Mouse (Mus musculus) spleen, embryonic (tissue): Measurements from ENCODE around the gene Kat2b.

Source experiments
- CTCF ChIA-PET: fragments of 350-600 bp; sonication (Branson Sonifier 250); formaldehyde crosslinking; loops from one replicate; lab custom pipeline; 2022; lab: Charles Lee

The Kat2b gene

GRCm38 (mm10) chr17:53566161-53566918, at the start of gene Kat2b:
Gene Kat2b (plus strand): TSS chr17:53566861.
- CTCF ChIA-PET, result interaction anchor here (0.7 kb wide), 1 partner anchor 19 kb away, joined by 5 read pairs; no protein-coding TSS in a partner anchor

GRCm38 (mm10) chr17:53519364-53519763, 47.3 kb upstream of the Kat2b start:
- CTCF ChIA-PET, result no interaction called here

DNA sequence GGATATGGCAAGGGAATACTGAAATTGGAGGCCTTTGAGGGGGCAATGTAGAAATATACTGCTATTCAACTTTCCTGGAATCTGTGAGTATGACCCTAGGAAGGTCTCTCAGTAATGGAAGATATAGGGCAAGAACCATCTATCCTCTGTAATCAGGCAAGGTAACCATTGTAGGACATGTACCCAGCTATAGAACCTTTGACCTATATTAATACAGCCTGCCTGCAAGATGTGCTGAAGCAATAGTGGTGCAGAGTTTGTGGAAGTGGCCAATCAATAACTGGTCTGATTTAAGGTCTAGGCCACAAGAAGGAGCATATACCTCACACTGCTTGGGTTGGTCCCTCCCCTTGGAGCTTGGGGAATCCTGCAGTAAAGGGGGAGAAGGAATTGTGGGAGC, 46.2 kb upstream of the Kat2b start:
- CTCF ChIA-PET, result no interaction called here

- CTCF ChIA-PET, result no interaction called here
Observed at GRCm38 (mm10) chr17:53528034-53528433, 38.6 kb upstream of the Kat2b start.

GRCm38 (mm10) chr17:53531160-53531559, 35.5 kb upstream of the Kat2b start:
- CTCF ChIA-PET, result no interaction called here

GRCm38 (mm10) chr17:53532425-53532824, 34.2 kb upstream of the Kat2b start:
- CTCF ChIA-PET, result interaction anchor here (0.7 kb wide), 1 partner anchor 18 kb away, joined by 3 read pairs; no protein-coding TSS in a partner anchor

DNA sequence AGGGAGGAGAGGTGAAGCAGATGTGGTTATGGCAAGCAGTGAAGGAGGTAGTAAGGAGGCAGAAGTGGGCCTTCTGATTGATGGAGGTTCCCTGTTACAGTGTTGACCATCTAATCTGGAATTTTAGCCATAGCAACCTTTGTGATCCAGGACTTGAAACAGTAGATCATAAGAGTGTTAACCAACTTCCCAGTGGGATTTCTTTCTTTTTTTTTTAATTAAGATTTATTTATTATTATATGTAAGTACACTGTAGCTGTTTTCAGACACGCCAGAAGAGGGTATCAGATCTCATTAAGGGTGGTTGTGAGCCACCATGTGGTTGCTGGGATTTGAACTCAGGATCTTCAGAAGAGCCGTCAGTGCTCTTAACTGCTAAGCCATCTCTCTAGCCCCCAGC, 27.3 kb upstream of the Kat2b start, which contains the start of gene Pp2d1:
Gene Pp2d1, minus strand, starts transcription at position 101 of the 400 bp plus-strand sequence.
- CTCF ChIA-PET, result interaction anchor here (0.6 kb wide), 1 partner anchor 832 kb away, joined by 3 read pairs; no protein-coding TSS in a partner anchor

- CTCF ChIA-PET, result interaction anchor here (1.1 kb wide), 1 partner anchor 35 kb away, joined by 4 read pairs; no protein-coding TSS in a partner anchor
Observed at GRCm38 (mm10) chr17:53542536-53542935, 24.1 kb upstream of the Kat2b start.

DNA sequence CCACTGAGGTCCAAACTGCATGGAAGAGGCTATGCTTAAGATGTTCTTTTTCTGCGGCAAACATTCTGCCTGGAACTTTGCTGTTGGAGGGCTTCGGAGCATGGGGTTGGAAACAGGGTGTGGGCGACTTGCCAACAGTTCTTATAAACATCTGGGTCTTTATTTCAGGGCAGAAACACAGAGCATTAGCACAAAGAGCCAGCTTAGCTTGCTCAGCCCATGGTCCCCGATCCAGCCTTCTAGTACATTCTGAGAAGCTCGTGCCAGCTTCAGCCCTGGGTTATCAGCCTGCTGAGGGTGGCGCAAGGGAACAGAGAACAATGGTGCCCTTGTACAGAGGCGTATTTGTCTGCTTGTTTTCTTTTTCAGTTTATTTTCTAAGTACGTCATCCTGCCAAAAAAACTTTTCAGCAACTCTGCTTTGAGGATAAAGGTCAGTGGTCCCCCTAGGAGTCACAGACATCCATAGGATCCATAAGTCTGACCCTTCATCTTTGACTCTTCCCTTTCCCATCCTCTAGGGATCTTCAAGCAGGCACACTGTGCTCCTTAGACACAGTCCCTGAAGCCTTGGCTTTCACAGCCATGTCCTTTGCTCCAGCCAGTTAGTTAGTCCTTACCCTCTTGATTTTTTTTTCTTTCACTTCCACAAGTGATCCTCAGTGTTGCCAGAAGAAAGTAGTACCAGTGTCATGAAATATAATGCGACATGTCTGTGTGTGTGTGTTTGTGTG, 22.9 kb upstream of the Kat2b start:
- CTCF ChIA-PET, result no interaction called here

GRCm38 (mm10) chr17:53551306-53552299, 15.1 kb upstream of the Kat2b start:
- CTCF ChIA-PET, result no interaction called here

DNA sequence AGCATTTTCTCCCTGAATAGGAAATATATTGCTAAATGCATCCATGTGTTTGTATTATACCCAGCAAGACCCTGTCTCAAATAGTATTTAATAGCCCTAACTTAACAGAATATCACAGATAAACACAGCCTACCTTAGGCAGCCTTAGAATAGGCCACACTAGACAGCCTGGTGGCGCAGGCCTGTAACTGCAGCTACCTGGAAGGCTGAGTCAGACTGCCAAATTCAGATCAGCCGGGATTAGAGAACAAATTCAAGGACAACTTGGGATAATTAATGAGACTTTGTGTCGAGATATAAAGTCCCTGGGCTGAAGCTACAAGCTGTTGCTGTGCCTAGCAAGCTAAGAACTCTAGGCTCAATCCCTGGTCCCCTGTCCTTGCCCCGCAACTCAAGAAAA, 12.6 kb upstream of the Kat2b start:
- CTCF ChIA-PET, result no interaction called here

- CTCF ChIA-PET, result interaction anchor here (0.7 kb wide), 1 partner anchor 42 kb away, joined by 11 read pairs; no protein-coding TSS in a partner anchor
Observed at GRCm38 (mm10) chr17:53554813-53555212, 11.8 kb upstream of the Kat2b start.

DNA sequence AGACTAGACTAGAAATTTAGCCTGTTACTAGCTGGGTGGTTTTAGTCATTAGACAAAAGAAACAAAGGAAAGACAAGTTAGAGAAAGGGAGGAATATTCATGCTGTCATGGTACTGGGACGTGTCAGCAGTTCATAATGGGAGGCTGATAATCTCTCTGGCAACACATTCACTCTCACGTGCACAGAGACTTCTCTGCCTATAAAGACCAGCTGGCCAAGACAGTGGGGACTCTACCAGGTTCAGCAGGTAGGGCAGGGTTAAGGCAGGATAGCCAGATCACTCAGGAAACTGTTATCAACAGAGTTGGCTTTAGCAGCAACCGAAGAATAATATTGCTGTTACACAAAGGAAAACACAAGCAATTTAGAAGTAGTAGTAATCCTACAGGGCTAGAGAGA, 9.2 kb upstream of the Kat2b start:
- CTCF ChIA-PET, result no interaction called here

- CTCF ChIA-PET, result no interaction called here
Observed at GRCm38 (mm10) chr17:53559646-53560045, 7.0 kb upstream of the Kat2b start.

- CTCF ChIA-PET, result no interaction called here
Observed at GRCm38 (mm10) chr17:53561458-53562029, 5.1 kb upstream of the Kat2b start.

GRCm38 (mm10) chr17:53564837-53565236, 1.8 kb upstream of the Kat2b start:
- CTCF ChIA-PET, result interaction anchor here (0.7 kb wide), 1 partner anchor 18 kb away, joined by 8 read pairs; no protein-coding TSS in a partner anchor

DNA sequence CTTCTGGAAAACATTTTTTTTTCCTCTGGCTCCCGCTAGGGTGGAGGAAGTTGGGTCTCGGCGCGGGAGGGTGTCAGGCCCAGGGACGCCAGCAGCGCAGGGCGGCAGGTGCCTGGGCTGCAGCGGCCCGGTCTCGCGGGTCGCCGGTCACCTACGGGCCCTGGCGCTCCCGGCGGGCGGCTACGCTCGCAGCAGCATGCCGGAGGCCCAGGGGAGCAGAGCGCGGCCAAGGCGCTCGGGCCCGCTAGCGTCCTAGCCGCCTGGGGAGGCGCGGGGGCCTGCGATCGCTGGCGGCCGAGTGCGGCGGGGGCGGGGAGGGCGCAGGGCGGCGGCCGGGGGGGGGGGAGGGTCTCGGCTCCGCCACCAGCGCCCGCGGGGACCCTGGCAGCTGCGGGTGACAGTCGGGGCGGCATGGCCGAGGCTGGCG, 271 bp downstream of the Kat2b start:
- CTCF ChIA-PET, result no interaction called here

DNA sequence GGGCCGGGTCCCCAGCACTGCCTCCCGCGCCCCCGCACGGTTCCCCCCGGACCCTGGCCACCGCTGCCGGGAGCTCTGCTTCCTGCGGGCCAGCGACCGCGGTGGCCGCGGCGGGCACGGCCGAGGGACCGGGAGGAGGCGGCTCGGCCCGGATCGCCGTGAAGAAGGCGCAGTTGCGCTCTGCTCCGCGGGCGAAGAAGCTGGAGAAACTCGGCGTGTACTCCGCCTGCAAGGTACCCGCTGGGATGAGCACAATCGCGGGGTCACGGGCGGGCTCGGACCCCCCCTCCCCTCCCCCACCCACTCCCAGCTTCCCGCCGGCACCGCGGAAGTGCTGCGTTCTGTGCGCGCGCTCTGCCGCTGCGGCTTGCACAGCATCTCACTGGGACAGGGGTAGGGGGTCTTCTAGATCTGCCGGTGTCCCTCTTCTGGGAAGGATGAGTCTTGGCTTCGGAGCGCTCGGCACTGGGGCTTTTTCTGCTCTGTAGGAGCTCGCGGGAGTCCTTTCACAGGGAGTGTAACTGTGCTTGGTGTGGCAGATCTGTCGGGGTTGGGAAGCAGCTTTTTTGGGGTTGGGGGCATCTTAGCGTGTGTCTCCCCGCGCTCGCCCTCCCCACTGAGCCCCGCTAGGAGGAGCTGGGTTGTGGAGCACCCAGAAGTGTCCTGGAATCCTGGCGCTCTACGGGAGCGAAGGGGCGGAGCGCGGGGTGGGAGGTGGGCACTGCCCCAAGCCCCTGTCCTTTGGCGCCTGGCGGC, 863 bp downstream of the Kat2b start:
- CTCF ChIA-PET, result no interaction called here

- CTCF ChIA-PET, result no interaction called here
Observed at GRCm38 (mm10) chr17:53568118-53568517, 1.5 kb downstream of the Kat2b start.
